8 mouse cellular contexts compared by ENCODE assay signal in genomic region chr4:119292771-119293573, GRCm38 (mm10). TPM values are rescaled to one million over a fixed set of nuclear protein-coding genes. Genes with fewer than 3 reads are reported as not detected.
DNase-seq lines count a peak whose midpoint lies in the region; ATAC-seq and TF ChIP-seq lines count a peak whose summit lies in the region.

No protein-coding gene starts in this region.

- peaks cover 19% of the 10 kb centered on the region for H3K4me1 ChIP-seq in embryonic facial prominence, embryonic 15.5 days
- H3K4me1 ChIP-seq in kidney, adult 2 months (ENCODE audit: control insufficient read depth, insufficient read depth, low read length): peaks cover 12% of the 10 kb centered on the region; the same call in 1 of the 2 replicates
- H3K4me1 ChIP-seq in midbrain, postnatal 0 days (ENCODE audit: insufficient read depth, low read length): no peaks in the 10 kb centered on the region; the same call in 1 of the 2 replicates

- no peak for ATAC-seq in embryonic facial prominence, embryonic 15.5 days (ENCODE audit: insufficient number of reproducible peaks, low FRiP score, low TSS enrichment, low read depth)
- ATAC-seq in midbrain, postnatal 0 days (ENCODE audit: low FRiP score): no peak

- H3K4me2 ChIP-seq in embryonic facial prominence, embryonic 15.5 days (replicated peaks): peak overlapping the region; percentile 82
- peak overlapping the region; percentile 81 for H3K4me2 ChIP-seq in midbrain, postnatal 0 days (ENCODE audit: low read depth, low read length, poor library complexity, severe bottlenecking)

- peak overlapping the region; percentile 74 for H3K9ac ChIP-seq in embryonic facial prominence, embryonic 15.5 days
- peak overlapping the region; percentile 84 for H3K9ac ChIP-seq in midbrain, postnatal 0 days (replicated peaks; ENCODE audit: low read length, poor library complexity, severe bottlenecking)

- H3K9me3 ChIP-seq in embryonic facial prominence, embryonic 15.5 days (replicated peaks): no peaks in the 10 kb centered on the region
- no peaks in the 10 kb centered on the region for H3K9me3 ChIP-seq in midbrain, postnatal 0 days (ENCODE audit: low read length)

- H3K36me3 ChIP-seq in embryonic facial prominence, embryonic 15.5 days: peaks cover 4% of the 10 kb centered on the region; the same call in 1 of the 2 replicates
- peaks cover 2% of the 10 kb centered on the region; the same call in 1 of the 2 replicates for H3K36me3 ChIP-seq in kidney, adult 2 months (ENCODE audit: control insufficient read depth, insufficient read depth, low read length)
- H3K36me3 ChIP-seq in midbrain, postnatal 0 days (ENCODE audit: insufficient read depth, low read length): no peaks in the 10 kb centered on the region

- no peak for TF ChIP-seq CTCF in kidney, adult 2 months (conservative IDR thresholded peaks at IDR 0.05; ENCODE audit: insufficient read depth, insufficient read length, low read depth, low read length)
- no peak for TF ChIP-seq CTCF in midbrain, postnatal 0 days (IDR thresholded peaks at IDR 0.05)

- peak; percentile 69 for DNase-seq in 416B (ENCODE audit: low read depth)
- peak; percentile 54 to 70 for DNase-seq in adrenal gland, postnatal 36 days
- DNase-seq in heart, adult 8-10 months (ENCODE audit: low spot score): peak; percentile 48
- peak; percentile 67 for DNase-seq in kidney, adult 2 months
- peak; percentile 67 for DNase-seq in liver
- DNase-seq in midbrain, postnatal 0 days (ENCODE audit: low spot score): peak; percentile 83
- DNase-seq in spleen, postnatal 4 days (ENCODE audit: low spot score in 2 of 2): peak; percentile 56 to 72

- under 1% methylated on average over 24 of the region's 24 CpGs for WGBS in embryonic facial prominence, embryonic 15.5 days
- under 1% methylated on average over 24 of the region's 24 CpGs for WGBS in kidney, adult 2 months
- WGBS in midbrain, postnatal 0 days: 1% methylated on average over 24 of the region's 24 CpGs

- peak overlapping the region; percentile 78 for H3K27ac ChIP-seq in embryonic facial prominence, embryonic 15.5 days (replicated peaks)
- peak overlapping the region; percentile 43 for H3K27ac ChIP-seq in kidney, adult 2 months (ENCODE audit: insufficient read depth, low read depth, low read length)
- H3K27ac ChIP-seq in midbrain, postnatal 0 days (ENCODE audit: low read depth, low read length): peak overlapping the region; percentile 93

- TF ChIP-seq POLR2A in kidney, adult 2 months (IDR thresholded peaks at IDR 0.05; ENCODE audit: low read depth, low read length): no peak

- H3K27me3 ChIP-seq in embryonic facial prominence, embryonic 15.5 days: no peaks in the 10 kb centered on the region
- no peaks in the 10 kb centered on the region for H3K27me3 ChIP-seq in kidney, adult 2 months (replicated peaks; ENCODE audit: control insufficient read depth, insufficient read depth, low read length)
- no peaks in the 10 kb centered on the region for H3K27me3 ChIP-seq in midbrain, postnatal 0 days (ENCODE audit: insufficient read depth, low read length)

- H3K4me3 ChIP-seq in embryonic facial prominence, embryonic 15.5 days (replicated peaks): peak overlapping the region; percentile 68
- H3K4me3 ChIP-seq in kidney, adult 2 months (ENCODE audit: insufficient read depth, low read depth, low read length): peak overlapping the region; percentile 89
- H3K4me3 ChIP-seq in midbrain, postnatal 0 days (ENCODE audit: low read depth, low read length): peak overlapping the region; percentile 92

RNA-seq across cellular contexts. Expression of gene Ybx1, which starts 1.4 kb away (rescaled TPM):
- 100 to 1,000 TPM; 639 to 803 TPM for total RNA-seq in adrenal gland, postnatal 36 days (2021)
- polyA plus RNA-seq in embryonic facial prominence, embryonic 15.5 days (2015; fragmentation: Nextera tagmentation; extraction: Ambion mirVana): 577 and 601 TPM in 2 replicates
- 100 to 1,000 TPM; 675 to 878 (median 780) TPM for total RNA-seq in heart, adult 8-10 months (2022)
- polyA plus RNA-seq in kidney, adult 2 months (2012; rRNA removed): 202 and 242 TPM in 2 replicates
- total RNA-seq in midbrain, postnatal 0 days (2014; rRNA removed): 678 and 724 TPM in 2 replicates
- polyA plus RNA-seq in midbrain, postnatal 0 days (2015; fragmentation: Nextera tagmentation; extraction: Ambion mirVana): 971 and 1,006 TPM in 2 replicates

RNA-seq across cellular contexts. Expression of gene Ppih, which starts 27.4 kb away (rescaled TPM):
- total RNA-seq in adrenal gland, postnatal 36 days (2021): 10 to 100 TPM; 20.0 to 20.3 TPM
- polyA plus RNA-seq in embryonic facial prominence, embryonic 15.5 days (2015; fragmentation: Nextera tagmentation; extraction: Ambion mirVana): 76.8 and 84.3 TPM in 2 replicates
- total RNA-seq in heart, adult 8-10 months (2022): 10 to 100 TPM in 2 of 4 experiments, 1 to 10 TPM in 2; 7.8 to 11.9 (median 9.5) TPM
- polyA plus RNA-seq in kidney, adult 2 months (2012; rRNA removed): 7.1 and 11.2 TPM in 2 replicates
- total RNA-seq in midbrain, postnatal 0 days (2014; rRNA removed): 22.8 and 30.3 TPM in 2 replicates
- polyA plus RNA-seq in midbrain, postnatal 0 days (2015; fragmentation: Nextera tagmentation; extraction: Ambion mirVana): 42.7 and 44.3 TPM in 2 replicates

RNA-seq across cellular contexts. Expression of gene Cldn19, which starts 37.8 kb away (rescaled TPM):
- total RNA-seq in adrenal gland, postnatal 36 days (2021): under 1 TPM in 1 of 2 experiments, not detected in 1; 0.13 TPM
- polyA plus RNA-seq in embryonic facial prominence, embryonic 15.5 days (2015; fragmentation: Nextera tagmentation; extraction: Ambion mirVana): 0.05 and 0.20 TPM in 2 replicates
- total RNA-seq in heart, adult 8-10 months (2022): not detected
- polyA plus RNA-seq in kidney, adult 2 months (2012; rRNA removed): 83.6 and 95.0 TPM in 2 replicates
- 2.7 and 4.5 TPM in 2 replicates for total RNA-seq in midbrain, postnatal 0 days (2014; rRNA removed)
- polyA plus RNA-seq in midbrain, postnatal 0 days (2015; fragmentation: Nextera tagmentation; extraction: Ambion mirVana): 0.75 and 0.77 TPM in 2 replicates

Comparison
In these comparisons a context has a peak if more than half of its experiments do, and no peak if none do; other contexts are left out.
1. H3K27ac ChIP-seq: peak in every context shown above with its lines; median percentile 93 in midbrain, postnatal 0 days; 78 in embryonic facial prominence, embryonic 15.5 days; 43 in kidney, adult 2 months.